Mouse (Mus musculus) liver, adult 2 months (tissue): ENCODE results near the gene Lats1.

Experiments
- CTCF ChIP-seq: fragments of 200-500 bp; IDR thresholded peaks from 2 replicates; pipeline ENCODE4 v1.5.1; 2011; ENCODE audit warnings: low read depth, low read length, control low read depth
- POLR2A ChIP-seq: fragments of 200-500 bp; IDR thresholded peaks from 2 replicates; pipeline ENCODE4 v1.6.1; 2011; ENCODE audit warnings: low read length, control low read depth; ENCODE audit not compliant: insufficient read depth; ENCODE audit errors: extremely low read depth

DNA sequence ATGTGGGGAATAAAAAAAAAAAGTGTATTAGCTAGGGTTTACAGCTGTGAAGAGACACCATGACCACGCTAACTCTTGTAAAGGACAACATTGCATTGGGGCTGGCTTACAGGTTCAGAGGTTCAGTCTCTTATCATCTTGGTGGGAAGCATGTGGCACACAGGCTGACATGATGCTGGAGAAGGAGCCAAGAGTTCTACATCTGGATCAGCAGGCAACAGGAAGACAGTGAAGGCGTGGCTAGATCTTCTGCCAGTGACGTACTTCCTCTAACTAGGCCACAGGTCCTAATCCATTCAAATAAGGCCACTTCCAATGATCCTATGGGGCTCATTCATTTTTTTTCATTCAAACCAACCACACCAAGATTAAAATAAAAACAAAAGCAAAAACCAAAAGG is 19.1 kb downstream of the Lats1 start:
- no peak for TF ChIP-seq CTCF
- no peak for TF ChIP-seq POLR2A
